Mouse (Mus musculus) heart, adult 9 months (tissue): ENCODE results near the gene Mrpl28.
"Not testable (repeated sequence)": the region's sequence is repeated elsewhere in the genome, so short reads cannot be mapped to it uniquely, and the experiment has no call there.

ENCODE experiments used
- DNase-seq, 2 experiments: peaks; one replicate each; pipeline ENCODE4 v3.0.0; 2022; ENCODE audit warnings: low spot score in 2 of 2

Gene Mrpl28

DNA sequence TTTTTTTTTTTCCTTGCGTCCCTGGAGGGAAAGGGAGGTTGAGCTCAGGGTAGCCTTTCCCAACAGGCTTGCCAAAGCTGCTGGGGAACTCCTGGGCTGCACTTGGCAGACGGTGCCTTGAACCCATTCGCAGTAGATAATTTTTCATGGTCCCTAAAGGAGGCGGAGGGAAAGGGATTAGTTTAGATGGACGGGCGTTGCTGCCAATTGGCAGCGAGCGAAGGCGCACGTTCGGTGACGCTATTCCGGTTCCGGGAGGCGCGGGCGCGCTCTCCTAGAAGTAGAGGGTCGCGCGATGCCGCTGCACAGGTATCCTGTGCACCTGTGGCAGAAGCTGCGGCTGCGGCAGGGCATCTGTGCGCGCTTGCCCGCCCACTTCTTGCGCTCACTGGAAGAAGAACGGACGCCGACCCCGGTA is at the start of gene Mrpl28:
Mrpl28 (plus strand) TSS at position 234 of the 418 bp plus-strand sequence.
- peak; percentile 92 for DNase-seq

GRCm38 (mm10) chr17:26075246-26075645 is 48.1 kb upstream of the Mrpl28 start:
- no peak for DNase-seq

DNA sequence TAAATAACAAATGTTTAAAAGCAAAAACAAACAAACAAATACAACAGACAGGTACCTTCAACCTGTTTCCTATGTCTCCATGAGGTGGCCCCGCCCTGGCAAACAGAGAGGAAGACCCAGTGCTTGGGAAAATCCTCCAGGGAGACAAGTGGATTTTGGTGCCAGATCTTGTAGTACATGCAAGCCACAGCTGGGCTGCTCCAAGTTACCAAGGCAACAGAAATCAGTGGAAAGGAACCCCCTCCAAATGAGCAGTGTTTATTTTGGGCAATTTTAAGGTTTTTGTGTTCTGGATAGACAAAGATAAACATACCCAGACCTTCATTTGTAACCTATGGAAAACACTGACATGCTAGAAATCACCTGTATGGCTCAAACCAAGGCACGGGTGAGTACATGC is 44.4 kb upstream of the Mrpl28 start:
- DNase-seq = no peak

DNA sequence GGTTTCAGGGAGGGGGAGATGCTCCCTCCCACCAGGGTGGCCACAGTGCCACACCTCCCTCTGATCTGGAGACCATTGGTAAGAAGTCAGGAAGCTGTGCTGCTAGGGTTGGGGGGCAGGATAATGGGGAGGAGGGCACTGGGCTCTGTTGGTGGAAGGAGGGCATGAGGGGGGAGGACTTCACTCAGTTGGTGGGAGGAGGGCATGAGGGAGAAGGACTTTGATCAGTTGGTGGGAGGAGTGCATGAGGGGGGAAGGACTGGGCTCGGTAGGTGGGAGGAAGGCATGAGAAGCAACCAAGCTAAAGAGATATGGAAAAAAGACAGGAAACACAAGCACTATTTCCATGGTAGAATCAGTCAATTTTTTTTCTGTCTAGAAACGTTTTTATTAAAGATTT is 42.4 kb upstream of the Mrpl28 start:
- DNase-seq = no peak

DNA sequence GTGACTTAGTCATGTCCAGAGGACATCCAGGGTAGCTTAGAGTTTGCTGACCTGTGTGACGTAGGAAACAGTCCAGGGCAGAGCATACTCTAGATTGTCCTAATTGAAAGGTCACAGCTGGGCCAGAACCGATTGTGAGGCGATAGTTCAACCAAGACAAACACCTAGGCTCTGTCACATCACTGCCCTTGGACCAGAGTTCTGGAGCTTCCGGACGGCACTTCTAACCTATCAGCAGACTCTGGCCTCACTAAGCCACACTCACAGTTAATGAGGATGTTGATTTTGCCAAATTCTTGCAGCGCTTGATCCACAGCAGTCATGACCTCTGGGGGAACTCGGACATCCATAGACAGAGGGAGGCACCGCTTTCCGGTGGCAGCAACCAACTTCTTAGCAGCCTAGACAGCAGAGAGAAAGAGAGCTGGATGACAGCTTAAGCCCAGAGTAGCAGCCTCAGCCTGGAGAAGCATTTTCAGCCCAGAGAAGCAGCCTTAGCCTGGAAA is 36.2 kb upstream of the Mrpl28 start:
- no peak for DNase-seq

DNA sequence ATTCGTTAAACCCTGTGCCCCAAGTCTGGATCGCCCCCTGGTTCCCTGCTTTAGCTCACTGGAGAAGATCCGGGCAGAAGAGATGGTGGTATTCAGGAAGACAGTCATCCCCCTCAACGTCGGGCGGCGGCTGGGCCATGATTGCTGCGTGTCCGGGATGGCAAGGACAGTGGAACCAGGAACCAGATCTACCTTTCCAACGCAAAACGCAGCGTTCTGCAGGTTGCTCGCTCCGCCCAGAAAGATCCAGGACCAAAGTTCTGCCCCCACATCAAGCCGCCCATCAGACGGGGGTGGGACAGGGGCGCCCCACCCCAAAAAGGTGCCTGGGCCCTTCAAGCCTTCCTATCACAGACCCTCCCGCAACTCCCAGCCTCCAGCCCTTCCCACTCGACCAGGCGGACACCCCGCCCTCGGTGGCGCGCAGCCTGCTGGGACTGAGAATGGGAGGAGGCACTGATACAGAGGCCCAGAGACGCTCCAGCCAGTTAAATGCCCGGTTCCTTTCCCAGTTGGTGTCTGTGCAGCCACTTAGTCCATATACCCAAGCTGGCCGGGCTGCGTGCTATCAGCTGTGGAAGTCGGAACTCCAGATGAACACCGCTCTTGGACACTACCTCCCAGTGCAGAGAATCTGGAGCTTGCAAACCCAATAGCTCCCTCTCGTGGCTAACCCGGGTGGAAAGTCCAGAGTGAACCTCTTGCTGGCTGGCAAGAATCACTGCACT is 33.2 kb upstream of the Mrpl28 start, which contains the start of gene Decr2:
Decr2 (minus strand) TSS at position 433 of the 728 bp plus-strand sequence.
- DNase-seq = peak; percentile 87 to 90

DNA sequence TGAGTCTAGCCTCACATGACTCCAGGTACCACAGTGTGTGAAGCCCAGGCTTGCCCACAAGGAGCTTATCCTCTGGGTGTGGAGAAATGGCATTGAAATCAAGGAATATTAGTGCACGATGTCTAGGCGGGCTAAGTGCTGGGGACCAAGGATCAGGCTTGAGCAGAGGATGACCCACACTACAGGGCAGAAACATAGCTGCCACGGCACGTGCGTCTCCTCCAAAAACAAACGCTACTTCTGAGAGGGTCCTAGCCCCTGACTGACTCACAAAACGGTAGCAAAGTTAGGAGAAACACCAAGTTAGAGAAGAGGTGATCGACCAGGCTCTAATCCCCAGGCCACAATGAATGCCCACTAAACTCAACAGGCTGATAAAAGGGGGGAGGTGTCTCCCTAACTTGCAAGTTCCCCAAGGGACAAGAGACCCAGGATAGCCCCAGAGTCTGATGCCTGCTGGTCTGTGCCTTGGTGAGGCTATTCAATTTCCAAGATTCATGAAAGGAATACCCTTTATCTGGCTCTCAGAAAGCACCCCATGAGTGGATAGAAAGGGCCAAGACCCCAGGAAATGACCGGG is 28.7 kb upstream of the Mrpl28 start:
- no peak for DNase-seq

GRCm38 (mm10) chr17:26095121-26095740 is 28.1 kb upstream of the Mrpl28 start, which contains the start of gene Nme4:
TSS of gene Nme4 (minus strand) at chr17:26095602.
- DNase-seq = peak in 1 of 2 experiments; percentile 35

DNA sequence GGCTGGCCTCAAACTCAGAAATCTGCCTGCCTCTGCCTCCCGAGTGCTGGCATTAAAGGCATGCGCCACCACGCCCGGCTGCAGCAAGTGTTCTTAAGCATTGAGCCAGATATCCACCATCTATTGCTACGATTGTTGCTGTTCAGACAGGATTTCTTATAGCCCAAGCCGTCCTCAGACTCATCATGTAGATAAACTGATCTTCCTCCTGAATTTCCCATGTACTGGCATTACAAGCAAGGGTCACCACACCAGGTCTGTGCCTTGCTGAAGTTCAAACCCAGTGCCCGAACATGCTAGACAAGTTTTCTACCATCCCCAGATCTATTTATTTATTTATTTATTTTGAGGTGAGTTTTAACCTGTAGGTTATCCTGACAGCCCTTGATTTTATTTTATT is 24.8 kb upstream of the Mrpl28 start:
- no peak for DNase-seq

GRCm38 (mm10) chr17:26099316-26099715 is 24.0 kb upstream of the Mrpl28 start:
- not testable (repeated sequence) for DNase-seq

DNA sequence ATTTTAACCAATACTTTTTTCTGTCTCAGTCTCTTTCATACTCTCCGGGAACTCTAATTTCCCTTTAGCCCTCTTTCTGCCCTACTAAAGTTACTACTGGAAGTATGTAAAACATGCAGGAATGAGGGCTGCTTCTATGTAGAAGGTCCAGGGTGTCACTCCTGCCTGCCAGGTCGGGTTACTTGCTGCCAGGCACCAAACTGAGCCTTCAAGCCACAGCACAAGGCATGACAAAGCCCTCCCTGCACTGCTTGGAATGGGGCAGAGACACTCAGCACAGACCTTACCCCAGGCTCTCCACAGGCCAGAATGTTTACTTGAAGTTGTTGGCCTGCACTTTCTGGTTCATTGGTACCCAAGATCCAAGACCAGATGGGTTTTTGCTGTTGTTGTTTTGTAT is 23.1 kb upstream of the Mrpl28 start:
- DNase-seq = no peak

DNA sequence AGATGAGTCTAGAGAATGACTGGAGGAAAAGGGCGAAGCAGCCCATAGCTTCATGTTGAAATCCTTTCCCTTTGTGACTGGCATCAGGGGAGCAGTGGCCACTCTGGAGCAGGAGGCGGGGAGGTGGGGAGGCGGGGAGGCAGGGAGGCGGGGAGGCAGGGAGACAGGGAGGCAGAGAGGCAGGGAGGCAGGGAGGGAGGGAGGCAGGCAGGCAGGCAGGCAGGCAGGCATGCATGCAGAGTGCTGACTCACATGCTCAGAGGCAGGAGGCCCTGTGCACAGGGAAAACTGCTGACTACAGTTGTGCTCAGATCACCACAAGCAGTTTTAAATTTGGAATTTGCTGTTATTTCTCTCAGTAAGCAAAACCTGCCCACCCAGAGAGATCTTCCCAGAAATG is 21.8 kb upstream of the Mrpl28 start:
- DNase-seq = peak in 1 of 2 experiments; percentile 41

GRCm38 (mm10) chr17:26105619-26106018 is 17.7 kb upstream of the Mrpl28 start:
- no peak for DNase-seq

- no peak for DNase-seq
Observed at GRCm38 (mm10) chr17:26110156-26110555, 13.1 kb upstream of the Mrpl28 start.

GRCm38 (mm10) chr17:26111024-26111423 is 12.3 kb upstream of the Mrpl28 start:
- DNase-seq = no peak

GRCm38 (mm10) chr17:26111722-26112121 is 11.6 kb upstream of the Mrpl28 start:
- no peak for DNase-seq

GRCm38 (mm10) chr17:26112751-26113150 is 10.5 kb upstream of the Mrpl28 start:
- DNase-seq = no peak

DNA sequence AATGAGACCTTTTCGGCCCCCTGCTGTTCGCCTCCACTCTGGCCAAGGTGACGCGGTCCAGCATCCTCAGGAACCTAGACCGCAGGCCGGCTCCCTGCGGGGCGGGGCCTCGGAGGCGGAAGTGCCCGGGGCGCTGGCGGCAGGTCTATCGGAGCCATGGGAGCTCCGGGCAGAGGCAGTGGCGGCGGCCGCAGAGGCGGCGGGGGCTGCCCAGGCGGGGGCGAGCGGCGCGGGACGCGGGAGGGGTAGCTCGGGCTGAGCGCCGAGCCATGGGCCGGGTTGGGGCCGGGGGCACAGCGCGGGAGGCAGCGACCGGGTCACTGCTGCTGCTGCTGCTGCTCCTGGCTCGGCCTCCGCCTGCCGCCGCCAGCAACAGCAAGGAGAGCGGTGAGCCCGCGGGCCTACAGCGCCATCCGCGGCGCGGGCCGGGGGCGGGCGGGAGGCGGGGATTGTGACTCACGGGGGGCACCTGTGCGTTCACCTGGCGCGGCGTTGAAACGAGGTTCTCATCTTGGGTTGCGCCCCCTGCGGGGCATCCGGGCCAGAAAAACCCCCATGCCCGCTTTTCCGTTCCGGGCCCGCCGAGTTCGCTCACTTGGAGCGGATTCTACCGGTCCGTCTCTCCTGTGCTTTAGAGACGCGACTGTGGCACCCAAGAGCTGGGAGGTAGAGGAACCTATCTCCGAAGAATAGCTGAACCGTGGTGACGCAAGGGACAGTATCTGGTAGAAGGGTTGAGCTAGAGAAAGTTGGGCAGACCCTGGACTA is 9.9 kb upstream of the Mrpl28 start, which contains the start of gene Tmem8:
Tmem8 (plus strand) TSS at position 119 of the 768 bp plus-strand sequence.
- peak; percentile 48 to 52 for DNase-seq

DNA sequence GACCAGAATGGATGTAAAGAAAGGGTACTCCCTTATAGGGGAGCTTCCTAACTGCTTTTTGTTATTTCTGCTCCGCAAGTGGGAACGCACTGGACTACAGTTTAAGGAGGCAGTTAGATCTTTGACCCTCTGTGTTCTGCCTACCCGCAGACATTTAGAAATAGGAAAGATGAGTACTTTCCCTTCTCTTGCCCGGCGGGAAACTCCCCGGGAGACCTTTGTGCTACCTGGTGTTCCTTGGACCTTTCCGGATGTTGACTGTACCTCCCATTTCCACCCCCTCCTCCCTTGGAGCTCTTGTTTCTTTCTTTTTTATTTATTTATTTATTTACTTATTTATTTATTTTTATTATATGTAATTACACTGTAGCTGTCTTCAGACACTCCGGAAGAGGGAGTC is 9.2 kb upstream of the Mrpl28 start:
- no peak for DNase-seq

- DNase-seq = not testable (repeated sequence)
Observed at GRCm38 (mm10) chr17:26114461-26114860, 8.8 kb upstream of the Mrpl28 start.

DNA sequence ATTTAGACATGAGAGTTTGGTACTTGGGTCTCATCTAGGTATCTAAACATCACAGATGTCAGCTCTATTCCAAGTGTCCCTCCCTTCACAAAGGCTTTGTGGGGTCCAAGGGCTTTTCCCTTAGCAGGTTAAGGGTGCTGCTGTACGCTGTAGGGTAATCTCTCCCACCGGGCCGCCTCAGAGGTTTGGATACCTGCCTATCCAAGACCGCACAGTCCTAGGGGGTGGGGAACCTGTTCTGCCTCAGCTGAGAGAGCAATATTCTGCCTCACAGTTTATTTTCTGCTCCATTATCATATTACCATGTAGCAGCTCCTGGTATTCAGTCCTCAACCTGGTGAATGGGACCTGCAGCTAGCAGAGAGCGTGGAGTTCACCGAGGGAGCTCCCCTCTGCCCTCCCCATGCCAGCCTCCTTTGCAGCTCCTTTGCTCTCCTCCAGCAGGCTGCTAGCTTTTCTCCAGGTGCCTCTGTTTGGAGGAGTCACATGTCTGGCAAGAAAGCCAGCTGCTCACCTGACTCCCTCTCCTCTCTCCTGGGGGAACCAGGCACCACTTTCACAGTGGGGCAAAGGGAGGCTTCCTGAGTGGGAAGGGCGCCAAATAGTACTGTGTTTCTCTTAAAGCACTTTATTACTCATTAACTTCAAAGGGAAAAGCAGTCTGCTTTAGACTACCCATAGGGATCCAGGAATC is 7.9 kb upstream of the Mrpl28 start:
- DNase-seq = no peak
